Mouse (Mus musculus) thymus, postnatal 36 days (tissue): ENCODE results near the gene Hsd17b12.

Source experiments
- DNase-seq, 2 experiments: peaks; one replicate each; pipeline ENCODE4 v3.0.0; 2022; ENCODE audit warnings: mixed read lengths in 2 of 2

Hsd17b12 gene

DNA sequence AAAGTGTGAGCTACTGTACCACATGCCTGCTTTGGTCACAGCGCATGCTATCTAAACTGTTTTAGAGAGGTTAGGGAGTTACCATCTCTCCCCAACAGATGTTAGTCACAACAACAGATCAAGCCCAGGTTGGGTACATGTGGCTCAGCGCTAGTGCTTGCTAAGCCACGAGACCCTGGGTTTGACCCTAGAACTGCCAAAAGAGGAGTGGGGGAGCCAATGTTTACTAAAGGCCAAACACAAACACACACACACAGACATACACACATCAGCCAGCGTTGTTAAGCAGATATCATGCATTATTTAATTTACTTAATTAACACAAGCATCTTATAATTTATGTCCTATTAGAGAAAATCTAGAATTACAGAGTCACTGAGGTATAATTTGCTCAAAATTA is 155.8 kb downstream of the Hsd17b12 start:
- DNase-seq: no peak

DNA sequence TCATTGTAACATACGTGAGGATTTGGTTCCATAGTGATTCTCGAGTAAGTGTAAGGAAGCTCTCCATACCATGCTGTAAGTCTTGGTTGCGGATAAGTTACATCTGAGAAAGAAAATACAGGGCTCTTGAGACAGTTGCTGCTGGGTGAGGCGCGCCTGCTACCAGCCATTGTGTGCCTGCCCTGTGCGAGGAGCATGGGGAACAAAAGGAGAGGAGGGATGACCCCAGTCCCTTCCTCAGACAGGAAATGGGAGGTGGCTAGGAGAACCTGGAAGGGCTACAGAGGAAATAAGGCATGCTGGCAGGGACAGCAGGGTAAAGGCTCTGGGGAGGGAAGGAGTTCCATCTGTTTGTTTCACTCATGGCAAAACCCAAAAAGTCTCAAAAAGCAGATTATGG is 156.4 kb downstream of the Hsd17b12 start:
- no peak for DNase-seq

DNA sequence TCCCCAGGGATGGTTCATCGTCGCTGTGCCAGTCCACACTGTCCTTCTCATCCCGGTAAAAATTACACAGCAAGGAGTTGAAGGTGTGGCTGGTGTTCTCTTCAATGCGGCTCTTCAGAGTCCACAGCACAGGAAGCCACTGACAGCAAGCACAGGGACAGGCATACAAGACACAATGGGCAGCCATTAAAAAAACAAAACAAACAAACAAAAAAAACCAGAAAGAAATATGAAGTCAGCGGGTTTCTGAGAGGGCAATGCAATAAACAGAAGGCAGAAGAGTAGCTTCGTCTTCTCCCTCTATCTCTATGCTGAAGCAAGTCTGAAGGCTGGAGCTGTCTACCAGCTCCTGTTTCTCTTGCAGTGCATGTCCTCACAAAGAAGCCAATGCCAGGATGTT is 161.5 kb downstream of the Hsd17b12 start, which contains the start of gene Gm27027:
TSS of gene Gm27027 (minus strand) at position 101 of the 400 bp plus-strand sequence.
- DNase-seq: no peak

DNA sequence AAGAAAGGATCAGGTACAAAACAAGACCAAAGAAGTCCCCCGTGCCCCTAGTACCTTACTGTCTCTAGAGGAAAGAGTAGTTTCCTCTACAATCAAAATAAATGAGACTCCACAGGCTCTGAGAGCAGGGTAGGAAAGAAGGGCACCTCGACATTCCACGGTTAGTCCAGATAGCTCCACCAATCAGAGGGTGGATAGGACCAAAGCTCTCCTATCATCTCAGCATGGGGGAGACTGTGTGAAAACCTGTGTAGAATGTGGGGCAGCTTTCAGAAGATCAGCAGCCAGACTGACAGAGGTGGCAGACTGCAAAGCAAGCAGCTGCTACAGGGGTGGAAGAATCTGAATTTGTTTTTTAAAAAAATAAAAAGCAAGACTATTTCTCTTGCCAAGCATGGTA is 165.0 kb downstream of the Hsd17b12 start:
- no peak for DNase-seq

DNA sequence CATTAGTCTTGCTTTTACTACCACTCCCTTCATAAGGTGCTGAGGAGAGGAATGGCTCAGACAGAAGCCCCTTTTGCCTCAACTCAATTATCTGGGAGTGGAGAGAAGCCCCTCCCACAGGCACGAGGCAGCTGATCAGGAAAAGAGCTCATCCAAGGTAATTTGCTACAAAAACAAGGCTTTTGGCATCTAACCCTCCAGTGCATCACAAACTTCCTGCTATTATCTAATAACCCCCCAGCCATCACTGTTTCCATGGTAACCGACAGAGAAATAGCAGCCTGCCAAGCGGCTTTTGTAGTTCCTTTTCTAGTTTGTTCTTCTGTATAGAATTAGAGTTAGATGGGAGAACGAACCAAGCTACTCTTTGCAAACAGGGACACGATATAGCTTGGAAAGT is 165.5 kb downstream of the Hsd17b12 start:
- DNase-seq: no peak

DNA sequence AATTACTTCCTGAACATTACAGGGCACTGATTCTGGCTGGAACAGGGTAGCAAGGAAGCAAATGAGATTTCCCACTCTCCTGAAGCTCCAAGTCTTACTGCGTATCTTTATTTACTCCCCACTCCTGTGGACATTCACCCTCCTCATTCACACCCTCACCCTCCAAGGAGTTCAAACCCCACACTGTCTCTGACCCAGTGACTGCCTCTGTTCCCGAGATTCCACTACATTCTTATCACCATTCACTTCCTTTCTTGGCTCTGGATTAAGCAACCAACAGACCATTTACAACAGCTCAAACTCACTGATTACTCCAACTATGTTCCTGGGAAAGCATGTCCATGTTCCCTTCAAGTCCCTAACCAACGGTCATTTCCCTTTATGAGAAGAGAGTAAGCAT is 166.4 kb downstream of the Hsd17b12 start:
- DNase-seq: no peak

DNA sequence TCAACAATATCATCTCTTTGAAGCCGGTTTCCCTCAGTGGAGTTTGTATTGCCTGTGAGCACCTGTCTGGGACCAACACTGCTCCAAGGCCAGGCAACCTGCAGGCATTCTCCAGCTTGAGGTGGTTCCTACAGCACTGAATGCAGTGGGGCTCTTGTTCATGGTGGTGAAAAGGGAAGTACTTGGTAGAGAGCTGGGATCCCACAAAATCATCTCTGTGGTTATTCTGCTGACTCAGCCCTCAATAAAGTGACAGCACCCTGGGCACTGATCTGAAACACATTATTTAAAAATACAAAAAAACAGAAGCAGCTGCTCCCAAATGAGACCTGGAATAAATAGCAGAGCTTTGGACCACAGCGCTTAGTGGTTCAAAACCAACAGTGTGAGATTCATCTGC is 169.3 kb downstream of the Hsd17b12 start:
- DNase-seq: no peak
